Mouse (Mus musculus): ENCODE data around the gene Eif4g1.

DNA sequence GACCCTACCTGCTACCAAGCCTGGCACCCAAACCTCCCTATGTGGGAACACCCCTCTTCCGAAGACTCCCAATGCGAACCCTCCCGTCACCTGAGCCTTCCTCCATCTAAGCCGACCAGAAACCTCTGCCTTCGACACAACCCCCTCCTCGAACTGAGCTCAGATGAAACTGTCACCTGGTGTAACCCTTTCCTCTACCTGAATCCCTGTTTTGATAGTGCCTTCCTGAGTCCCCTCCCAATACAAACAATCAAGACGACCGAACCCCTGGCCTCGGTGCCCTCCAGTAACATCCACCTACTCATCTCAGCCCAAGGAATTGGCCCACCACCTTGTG lies 47.7 kb upstream of the Eif4g1 start:
- TF ChIP-seq POLR2AphosphoS2 (IDR thresholded peaks at IDR 0.05; ENCODE audit: insufficient read length, low read depth) (no peak), POLR2A (IDR thresholded peaks at IDR 0.05; ENCODE audit: insufficient read length, low read depth) (no peak), TCF3 (IDR thresholded peaks at IDR 0.05; ENCODE audit: insufficient read length, low read depth) (no peak), E2F4 (IDR thresholded peaks at IDR 0.05; ENCODE audit: insufficient read depth) (no peak), MYOD1 (IDR thresholded peaks at IDR 0.05; ENCODE audit: control insufficient read depth in 1 of 3, insufficient read length in 2 of 3, low read depth in 2 of 3) (no peak), MYOG (IDR thresholded peaks at IDR 0.05; ENCODE audit: control insufficient read depth in 1 of 3, insufficient read depth in 1 of 3, insufficient read length in 2 of 3, low read depth in 2 of 3) (no peak), TCF12 (IDR thresholded peaks at IDR 0.05; ENCODE audit: insufficient read depth, poor library complexity, severe bottlenecking) (no peak), MAX (IDR thresholded peaks at IDR 0.05; ENCODE audit: low read depth) (no peak)

Data from myocyte (in vitro differentiated cells).